Mouse (Mus musculus) C2C12 (cell line): ENCODE data around the gene Mapkap1.

ENCODE experiments used
- CTCF ChIP-seq: IDR thresholded peaks from one replicate; pipeline ENCODE4 v1.5.1; 2011; ENCODE audit not compliant: control insufficient read depth, insufficient read depth, insufficient read length
- MYOD1 ChIP-seq: IDR thresholded peaks from one replicate; pipeline ENCODE4 v1.6.1; 2011; ENCODE audit warnings: low read depth; ENCODE audit not compliant: control insufficient read depth, insufficient read length

DNA sequence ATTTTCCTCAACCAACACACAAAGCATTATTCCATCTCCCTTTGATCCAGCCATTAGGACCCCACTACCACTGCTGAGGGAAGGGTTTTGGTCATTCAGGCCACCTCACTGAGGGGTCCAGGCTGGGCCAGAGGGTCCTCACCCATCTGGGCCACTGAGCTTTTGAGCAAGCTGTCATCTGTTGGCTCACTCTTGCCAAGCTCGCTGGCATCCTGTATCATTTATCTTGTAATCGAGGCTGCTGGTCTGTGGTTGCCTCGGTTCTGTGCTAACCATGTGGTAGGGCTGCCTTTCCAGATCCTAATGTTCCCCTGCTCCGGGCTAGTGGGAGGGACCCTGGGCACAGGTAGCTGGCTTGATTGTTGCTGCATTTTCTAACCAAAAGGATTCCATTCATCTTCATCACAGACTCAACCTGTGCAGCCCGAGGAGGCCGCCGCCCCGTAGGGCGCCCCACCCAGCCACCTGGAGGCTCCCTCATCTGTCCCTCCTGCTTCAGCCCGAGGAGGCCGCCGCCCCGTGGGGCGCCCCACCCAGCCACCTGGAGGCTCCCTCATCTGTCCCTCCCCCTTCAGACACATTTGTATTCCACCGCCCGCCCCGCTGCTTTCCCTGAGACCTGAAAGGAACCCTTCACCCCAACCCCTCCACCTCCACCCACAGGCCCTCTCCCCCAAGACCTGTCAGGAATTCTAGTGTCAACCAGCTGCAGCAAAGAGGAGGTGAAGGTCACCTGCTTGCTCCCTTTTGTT is 262.0 kb downstream of the Mapkap1 start:
- TF ChIP-seq CTCF (no peak), MYOD1 (no peak)
